Mouse (Mus musculus): Measurements from ENCODE around the gene Rufy1.

DNA sequence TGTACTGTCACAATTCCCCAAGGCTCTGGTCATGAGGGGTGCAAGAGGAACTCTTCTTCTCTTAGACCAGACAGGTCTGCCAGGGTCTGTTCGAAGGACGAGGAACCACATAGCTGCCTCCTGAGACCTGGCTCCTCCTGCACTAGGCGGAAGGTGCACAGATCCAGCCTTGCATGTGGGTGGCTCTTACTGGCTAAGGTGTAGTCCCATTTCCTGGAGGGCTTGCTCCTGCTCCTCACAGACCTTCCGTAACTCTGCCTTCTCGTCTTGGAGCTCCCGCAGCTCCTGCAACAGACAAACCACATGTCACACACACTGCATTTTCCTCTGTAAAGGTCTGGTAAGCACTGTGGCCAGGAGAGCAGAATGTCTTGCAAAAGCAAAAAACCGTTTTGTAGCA, 36.2 kb downstream of the Rufy1 start:
- TF ChIP-seq CTCF (IDR thresholded peaks at IDR 0.05; ENCODE audit: extremely low read depth, insufficient read depth, insufficient read length, insufficient replicate concordance): no peak
- no peak for TF ChIP-seq POLR2A (IDR thresholded peaks at IDR 0.05; ENCODE audit: low read depth, low read length)
